In genomic region chr16:74796303-74796653, GRCm38 (mm10) we compare ENCODE assay signal across 33 mouse cellular contexts.
DNase-seq lines count a peak whose midpoint lies in the region; ATAC-seq lines count a peak whose summit lies in the region.
"Had no signal": no experiment of that assay in that cellular context is flagged by ENCODE, and none has a peak within 500 bp of the region (broad histone marks: within the 10 kb centered on the region; RNA-seq: fewer than 3 reads in every experiment).

No protein-coding gene starts in this region.

- peaks cover 38% of the 10 kb centered on the region for H3K4me1 ChIP-seq in limb, embryonic 10.5 days
- peaks cover 17% of the 10 kb centered on the region for H3K4me1 ChIP-seq in limb, embryonic 13.5 days
- H3K4me1 ChIP-seq in forebrain, embryonic 10.5 days = no peaks in the 10 kb centered on the region
- no peaks in the 10 kb centered on the region for H3K4me1 ChIP-seq in hindbrain, embryonic 11.5 days (replicated peaks; ENCODE audit: control insufficient read depth, insufficient read depth, low read length)
- H3K4me1 ChIP-seq: embryonic facial prominence, embryonic 15.5 days; forebrain, embryonic 12.5 days; forebrain, embryonic 15.5 days; heart, embryonic 12.5 days; heart, embryonic 15.5 days; hindbrain, embryonic 10.5 days had no signal

- no peak overlapping the region for H3K4me3 ChIP-seq in limb, embryonic 10.5 days
- H3K4me3 ChIP-seq in limb, embryonic 13.5 days = no peak overlapping the region
- no peak overlapping the region for H3K4me3 ChIP-seq in forebrain, embryonic 10.5 days
- H3K4me3 ChIP-seq in hindbrain, embryonic 11.5 days (ENCODE audit: low read depth, low read length) = no peak overlapping the region
- H3K4me3 ChIP-seq: embryonic facial prominence, embryonic 12.5 days; embryonic facial prominence, embryonic 15.5 days; forebrain, embryonic 12.5 days; forebrain, embryonic 15.5 days; heart, embryonic 12.5 days; heart, embryonic 15.5 days; hindbrain, embryonic 10.5 days had no signal

- peak; percentile 49 for ATAC-seq in limb, embryonic 13.5 days (ENCODE audit: low FRiP score, low read depth)
- no peak for ATAC-seq in hindbrain, embryonic 11.5 days (ENCODE audit: low FRiP score)
- ATAC-seq: forebrain, embryonic 15.5 days; hindbrain, postnatal 0 days; inflammation-experienced regulatory T-cells, adult 6 months; intestine, embryonic 16.5 days; Patski had no signal

- no peak overlapping the region for H3K4me2 ChIP-seq in limb, embryonic 13.5 days (replicated peaks)
- H3K4me2 ChIP-seq in hindbrain, embryonic 11.5 days (replicated peaks; ENCODE audit: low read depth, low read length) = no peak overlapping the region
- H3K4me2 ChIP-seq: embryonic facial prominence, embryonic 12.5 days; embryonic facial prominence, embryonic 15.5 days; forebrain, embryonic 12.5 days; forebrain, embryonic 15.5 days; heart, embryonic 12.5 days; heart, embryonic 15.5 days; hindbrain, embryonic 14.5 days had no signal

- peak overlapping the region; percentile 71; the same call in 1 of the 2 replicates for H3K27ac ChIP-seq in limb, embryonic 10.5 days
- H3K27ac ChIP-seq in limb, embryonic 13.5 days = 0 out of 2 replicates have a peak overlapping the region, but pooled peaks have one; percentile 28
- H3K27ac ChIP-seq in forebrain, embryonic 10.5 days = no peak overlapping the region
- no peak overlapping the region for H3K27ac ChIP-seq in hindbrain, embryonic 11.5 days (ENCODE audit: low read depth, low read length)
- H3K27ac ChIP-seq: embryonic facial prominence, embryonic 12.5 days; embryonic facial prominence, embryonic 15.5 days; forebrain, embryonic 12.5 days; forebrain, embryonic 15.5 days; heart, embryonic 15.5 days; hindbrain, embryonic 10.5 days; hindbrain, embryonic 14.5 days; hindbrain, postnatal 0 days had no signal

- DNase-seq in embryo, embryonic 11 days = peak; percentile 60
- no peak for DNase-seq in embryo, embryonic 10 days (ENCODE audit: low spot score)
- peak; percentile 51 for DNase-seq in embryo, embryonic 11.5 days (ENCODE audit: low read depth, low spot score)
- DNase-seq in limb, embryonic 10.5 days (ENCODE audit: low spot score) = no peak
- no peak for DNase-seq in forebrain, embryonic 10.5 days (ENCODE audit: extremely low spot score, low spot score)
- no peak for DNase-seq in hindbrain, embryonic 11.5 days (ENCODE audit: low spot score)
- DNase-seq in cerebellum, postnatal 10 days = no peak
- DNase-seq: adrenal gland, postnatal 10 days; adrenal gland, postnatal 36 days; B cell, adult 2 months; cerebellum, adult 11 months; cerebellum, adult 2 months; cerebellum, adult 9-11 months; cerebellum, postnatal 36 days; gastrocnemius, postnatal 25 days; heart, adult 18-20 months; heart, postnatal 10 days; heart, postnatal 36 days had no signal

- H3K36me3 ChIP-seq in limb, embryonic 10.5 days = no peaks in the 10 kb centered on the region
- no peaks in the 10 kb centered on the region for H3K36me3 ChIP-seq in limb, embryonic 13.5 days
- no peaks in the 10 kb centered on the region for H3K36me3 ChIP-seq in forebrain, embryonic 10.5 days (replicated peaks)
- H3K36me3 ChIP-seq in hindbrain, embryonic 11.5 days (ENCODE audit: control insufficient read depth, insufficient read depth, low read length) = no peaks in the 10 kb centered on the region
- H3K36me3 ChIP-seq: embryonic facial prominence, embryonic 12.5 days; embryonic facial prominence, embryonic 15.5 days; forebrain, embryonic 12.5 days; forebrain, embryonic 15.5 days; G1E; heart, embryonic 12.5 days; heart, embryonic 15.5 days; hindbrain, embryonic 10.5 days had no signal

- H3K9ac ChIP-seq in limb, embryonic 13.5 days = no peak overlapping the region
- no peak overlapping the region for H3K9ac ChIP-seq in hindbrain, embryonic 11.5 days (ENCODE audit: low read depth, low read length)
- H3K9ac ChIP-seq: embryonic facial prominence, embryonic 12.5 days; embryonic facial prominence, embryonic 15.5 days; forebrain, embryonic 12.5 days; forebrain, embryonic 15.5 days; heart, embryonic 12.5 days; heart, embryonic 15.5 days; hindbrain, embryonic 14.5 days had no signal

- no peaks in the 10 kb centered on the region for H3K27me3 ChIP-seq in limb, embryonic 10.5 days (ENCODE audit: low read depth, poor library complexity, severe bottlenecking)
- no peaks in the 10 kb centered on the region for H3K27me3 ChIP-seq in limb, embryonic 13.5 days
- no peaks in the 10 kb centered on the region for H3K27me3 ChIP-seq in forebrain, embryonic 10.5 days (ENCODE audit: poor library complexity, severe bottlenecking)
- no peaks in the 10 kb centered on the region for H3K27me3 ChIP-seq in hindbrain, embryonic 11.5 days (ENCODE audit: control insufficient read depth, insufficient read depth, low read length)
- H3K27me3 ChIP-seq: CH12.LX; embryonic facial prominence, embryonic 12.5 days; embryonic facial prominence, embryonic 15.5 days; forebrain, embryonic 12.5 days; forebrain, embryonic 15.5 days; heart, embryonic 12.5 days; heart, embryonic 15.5 days had no signal

- H3K9me3 ChIP-seq in limb, embryonic 10.5 days (replicated peaks) = no peaks in the 10 kb centered on the region
- H3K9me3 ChIP-seq in limb, embryonic 13.5 days = no peaks in the 10 kb centered on the region
- no peaks in the 10 kb centered on the region for H3K9me3 ChIP-seq in forebrain, embryonic 10.5 days
- H3K9me3 ChIP-seq in hindbrain, embryonic 11.5 days (ENCODE audit: control insufficient read depth, low read length) = no peaks in the 10 kb centered on the region
- H3K9me3 ChIP-seq: embryonic facial prominence, embryonic 12.5 days; embryonic facial prominence, embryonic 15.5 days; forebrain, embryonic 12.5 days; forebrain, embryonic 15.5 days; G1E; heart, embryonic 12.5 days; heart, embryonic 15.5 days; hindbrain, embryonic 10.5 days had no signal

- 31% methylated on average over 2 of the region's 2 CpGs for WGBS in limb, embryonic 10.5 days
- 12% methylated on average over 2 of the region's 2 CpGs for WGBS in limb, embryonic 13.5 days
- WGBS in forebrain, embryonic 10.5 days = 80% methylated on average over 2 of the region's 2 CpGs
- WGBS in hindbrain, embryonic 11.5 days = 66% methylated on average over 2 of the region's 2 CpGs

Comparison
In these comparisons a context has a peak if more than half of its experiments do, and no peak if none do; other contexts are left out.
1. DNase-seq: peak in embryo, embryonic 11 days (single experiment) and embryo, embryonic 11.5 days (single experiment); none in embryo, embryonic 10 days (single experiment), limb, embryonic 10.5 days (single experiment), forebrain, embryonic 10.5 days (single experiment), hindbrain, embryonic 11.5 days (single experiment) and cerebellum, postnatal 10 days (0 of 2).
2. H3K27ac ChIP-seq: peak in limb, embryonic 10.5 days (single experiment) and limb, embryonic 13.5 days (single experiment); none in forebrain, embryonic 10.5 days (single experiment) and hindbrain, embryonic 11.5 days (single experiment).